Mouse (Mus musculus) natural killer cell, adult 2 months (primary cell): ENCODE data around the gene S1pr3.

Experiments used
- DNase-seq, 2 experiments: peaks; one replicate each; pipeline ENCODE4 v3.0.0; 2022; ENCODE audit warnings: low spot score in 2 of 2

Gene S1pr3

DNA sequence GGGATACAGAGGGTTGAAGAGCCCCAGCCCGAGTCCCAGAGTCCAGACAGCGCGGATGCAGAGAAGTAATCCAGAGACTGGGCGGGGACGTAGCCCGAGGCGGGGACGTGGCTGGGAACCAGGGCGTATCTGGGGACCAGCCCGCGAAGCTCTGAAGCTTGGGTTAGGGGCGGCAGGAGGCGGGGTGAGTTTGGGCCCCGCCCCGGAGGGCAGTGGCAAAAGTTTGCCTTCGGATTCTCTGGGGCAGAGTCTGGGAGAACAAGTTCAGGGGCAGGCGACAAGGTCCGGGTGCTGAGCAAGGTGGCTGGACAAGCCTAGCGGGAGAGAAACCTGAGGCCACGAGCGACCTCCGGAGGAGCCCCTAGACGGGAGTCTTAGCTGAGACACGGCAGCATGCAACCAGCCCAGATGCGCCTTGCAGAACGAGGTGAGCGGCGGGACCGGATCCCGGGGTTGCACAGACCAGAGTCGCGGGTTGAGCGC, at the start of gene S1pr3:
Gene S1pr3 (plus strand): TSS at position 121 of the 483 bp plus-strand sequence.
- no peak for DNase-seq

DNA sequence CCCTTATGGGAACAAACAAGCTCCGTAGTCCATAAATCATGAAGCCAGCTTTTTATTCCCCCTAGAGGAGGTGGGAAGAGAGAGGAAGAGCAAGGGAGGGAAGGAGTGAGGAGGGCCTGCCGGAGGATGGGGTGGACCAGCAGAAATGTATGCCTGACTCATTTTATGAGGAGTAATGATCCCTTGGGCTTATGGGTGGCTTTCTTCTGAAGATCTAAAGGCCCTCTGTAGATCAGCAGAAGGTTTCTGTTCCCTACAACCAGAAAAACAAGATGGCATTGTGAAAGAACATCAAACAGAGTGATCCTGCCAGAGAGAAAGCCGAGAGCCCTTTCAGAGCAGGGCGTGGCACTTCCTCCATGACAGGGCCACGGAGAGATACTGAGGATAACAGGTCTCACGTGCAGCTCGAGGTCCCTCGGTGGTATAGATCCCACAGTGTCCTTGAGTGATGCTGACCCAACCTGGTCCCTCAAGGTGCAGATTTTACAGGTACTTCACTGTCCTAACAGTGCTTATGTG, 47.9 kb upstream of the S1pr3 start:
- DNase-seq, result no peak

DNA sequence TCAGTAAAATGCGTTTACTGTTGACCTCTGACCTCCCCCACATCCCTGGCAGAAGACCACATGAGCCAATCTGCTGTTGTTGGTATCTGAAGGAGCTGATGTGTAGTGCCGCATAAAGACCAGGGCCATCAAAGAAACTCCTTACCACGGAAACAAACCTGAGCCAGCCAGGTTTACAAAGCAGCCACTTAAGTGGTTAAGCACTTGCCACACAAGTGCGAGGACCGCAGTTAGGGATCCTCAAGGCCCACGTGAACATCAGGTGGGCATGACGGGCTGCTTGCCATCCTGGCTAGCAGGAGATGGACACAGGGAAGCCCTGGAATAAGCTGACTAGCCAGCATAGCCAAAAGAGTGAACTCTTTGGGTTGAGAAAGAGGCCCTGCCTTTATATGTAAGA, 45.0 kb upstream of the S1pr3 start:
- no peak for DNase-seq

DNA sequence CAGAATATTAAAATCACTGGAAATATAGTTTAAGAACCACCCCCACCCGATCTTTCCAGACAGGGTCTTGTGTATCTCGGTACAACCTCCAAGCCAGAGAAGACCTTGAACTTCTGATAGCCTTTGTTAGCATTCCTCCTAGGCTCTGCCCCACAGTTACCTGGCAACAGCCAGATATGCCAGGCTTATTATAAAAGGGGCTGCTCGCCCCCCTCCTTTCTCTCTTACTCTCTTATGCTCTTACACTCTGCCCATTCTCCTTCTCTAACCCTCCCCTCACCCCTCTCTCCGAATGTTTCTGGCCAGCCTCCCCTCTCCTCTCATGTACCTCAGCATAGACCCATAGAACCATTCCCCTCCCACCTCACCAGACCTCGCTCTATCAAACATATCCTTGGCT, 44.5 kb upstream of the S1pr3 start:
- no peak for DNase-seq

- DNase-seq, result no peak
Observed at GRCm38 (mm10) chr13:51365191-51365590, 43.2 kb upstream of the S1pr3 start.

DNA sequence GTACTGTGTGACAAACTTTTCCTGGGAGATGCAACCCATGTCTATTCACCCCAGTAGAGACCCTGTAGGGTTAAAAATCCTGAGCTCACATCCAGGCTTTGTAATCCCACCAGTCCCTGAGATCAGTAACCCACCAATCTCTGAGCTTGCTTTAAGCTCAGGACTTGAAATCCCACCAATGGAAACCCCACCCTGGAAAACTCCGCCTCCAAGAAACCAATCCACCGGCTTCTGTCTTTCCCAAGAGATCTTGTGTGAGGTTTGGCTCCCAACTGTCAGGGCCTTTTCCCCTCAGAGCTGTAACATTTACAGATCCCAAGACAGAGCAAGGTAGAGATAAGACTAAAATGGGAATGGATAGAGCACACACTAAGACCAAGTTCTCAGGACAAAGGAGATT, 40.1 kb upstream of the S1pr3 start:
- no peak for DNase-seq

GRCm38 (mm10) chr13:51369354-51369753, 39.1 kb upstream of the S1pr3 start:
- DNase-seq, result no peak

- no peak for DNase-seq
Observed at GRCm38 (mm10) chr13:51373086-51373485, 35.4 kb upstream of the S1pr3 start.

GRCm38 (mm10) chr13:51374026-51374807, 34.2 kb upstream of the S1pr3 start:
- no peak for DNase-seq

DNA sequence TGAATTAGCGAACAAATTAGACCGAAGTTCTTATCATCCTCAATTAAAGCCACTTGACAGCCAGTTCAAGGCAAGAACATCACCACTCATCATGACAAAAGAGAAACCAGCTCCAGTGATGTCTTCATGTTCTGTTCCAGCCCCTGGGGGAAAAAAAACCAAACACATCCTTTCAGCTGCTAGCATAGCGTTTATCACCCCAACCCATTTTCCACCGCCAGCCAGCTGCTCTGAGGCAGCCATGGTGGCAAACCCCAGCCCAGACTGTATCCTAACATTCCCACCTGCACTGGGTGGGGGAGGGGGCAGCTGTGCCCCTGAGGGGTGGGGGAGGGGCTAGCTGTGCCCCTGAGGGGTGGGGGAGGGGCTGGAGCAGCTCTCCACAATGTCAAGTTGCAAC, 30.3 kb upstream of the S1pr3 start:
- DNase-seq, result no peak

DNA sequence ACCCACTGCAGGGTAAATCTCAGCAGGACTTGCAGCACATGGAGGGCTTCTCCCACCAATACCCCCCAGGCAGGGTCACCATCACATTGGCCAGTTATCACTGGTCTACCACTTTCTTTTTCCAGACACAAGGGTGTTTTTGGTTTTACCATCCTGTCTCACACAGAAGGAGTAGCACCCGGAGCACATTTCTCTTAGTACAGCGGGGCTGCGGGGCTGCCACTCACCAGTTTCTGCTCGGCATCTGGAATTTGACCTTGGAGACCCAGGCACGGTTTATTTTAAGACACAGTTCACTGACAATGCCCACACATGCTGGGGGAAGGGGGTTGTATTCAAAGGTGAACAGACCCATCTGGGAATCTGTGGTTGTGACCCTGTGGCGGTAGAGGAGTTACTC, 28.8 kb upstream of the S1pr3 start:
- DNase-seq, result no peak

DNA sequence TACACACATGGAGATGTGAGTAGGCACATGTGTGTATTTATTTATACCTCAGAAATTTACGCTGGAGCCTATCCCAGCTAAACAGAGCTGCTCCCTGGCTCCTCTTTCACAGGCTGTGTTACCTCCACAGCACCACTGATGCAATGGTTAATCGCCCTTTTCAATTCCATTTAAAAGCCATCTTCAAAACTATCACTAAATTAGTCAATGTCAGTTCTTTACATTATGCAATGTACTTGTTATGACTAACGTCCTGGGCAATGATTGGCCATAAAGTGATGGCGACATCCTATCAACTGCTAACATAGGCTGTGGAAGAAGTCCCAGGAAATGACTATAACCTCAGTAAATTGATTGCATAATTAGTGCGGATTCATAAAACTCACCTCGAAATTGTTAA, 26.9 kb upstream of the S1pr3 start:
- DNase-seq, result no peak

DNA sequence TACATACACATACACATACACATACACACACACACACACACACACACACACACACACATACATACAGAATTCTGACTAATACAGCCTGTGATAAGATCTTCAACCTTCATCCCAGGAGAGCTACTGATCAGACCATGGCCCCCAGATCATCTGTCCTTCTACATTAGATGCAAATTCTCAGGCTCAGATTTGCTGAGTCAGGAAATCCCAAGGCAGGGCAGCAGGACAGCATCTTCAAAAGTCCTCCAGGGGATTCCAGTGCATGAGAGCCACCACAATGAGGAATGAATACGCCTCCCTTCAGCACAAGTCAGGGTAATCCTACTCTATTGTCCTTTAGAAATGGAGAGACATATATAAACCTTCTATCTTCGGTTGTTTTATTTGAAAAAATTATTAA, 23.5 kb upstream of the S1pr3 start:
- DNase-seq, result no peak

DNA sequence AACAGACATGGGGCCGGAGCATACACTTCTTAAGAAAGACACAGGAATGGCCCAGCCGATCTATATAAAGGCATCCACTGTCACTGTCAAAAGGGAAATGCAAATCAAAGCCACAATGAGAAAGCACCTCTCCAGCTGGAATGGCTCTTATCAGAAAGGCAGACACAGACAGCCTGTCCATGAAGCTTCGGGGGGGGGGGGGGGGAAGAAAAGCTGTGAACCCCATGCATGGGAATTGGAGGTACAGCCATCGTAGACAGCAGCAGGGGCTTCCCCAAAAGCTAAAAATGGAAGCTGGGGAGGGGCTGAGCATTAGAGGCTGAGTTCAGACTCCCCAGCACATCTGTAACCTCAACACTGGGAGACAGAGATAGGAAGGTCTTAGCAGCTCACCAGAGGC, 20.5 kb upstream of the S1pr3 start:
- DNase-seq, result no peak

DNA sequence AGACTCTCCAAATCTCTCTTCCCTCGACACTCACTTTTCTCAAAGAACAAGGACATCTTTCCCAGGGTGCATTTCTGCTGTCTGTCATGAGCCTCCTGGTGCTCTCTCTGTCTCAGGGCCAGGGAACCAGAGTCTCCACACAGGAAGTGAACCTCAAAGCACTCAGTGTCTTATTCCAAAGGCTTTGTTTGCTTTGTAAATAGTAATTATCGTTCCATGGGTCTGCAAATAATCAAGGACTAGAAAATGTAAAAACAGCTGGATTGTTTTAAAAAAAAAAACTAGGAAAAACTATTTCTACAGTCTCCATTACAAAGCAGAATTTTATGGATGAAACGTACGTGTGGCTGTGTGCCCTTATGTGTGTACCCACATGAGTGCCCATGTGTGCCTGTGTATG, 18.0 kb upstream of the S1pr3 start:
- no peak for DNase-seq

- DNase-seq, result no peak
Observed at GRCm38 (mm10) chr13:51391359-51391916, 17.0 kb upstream of the S1pr3 start.

DNA sequence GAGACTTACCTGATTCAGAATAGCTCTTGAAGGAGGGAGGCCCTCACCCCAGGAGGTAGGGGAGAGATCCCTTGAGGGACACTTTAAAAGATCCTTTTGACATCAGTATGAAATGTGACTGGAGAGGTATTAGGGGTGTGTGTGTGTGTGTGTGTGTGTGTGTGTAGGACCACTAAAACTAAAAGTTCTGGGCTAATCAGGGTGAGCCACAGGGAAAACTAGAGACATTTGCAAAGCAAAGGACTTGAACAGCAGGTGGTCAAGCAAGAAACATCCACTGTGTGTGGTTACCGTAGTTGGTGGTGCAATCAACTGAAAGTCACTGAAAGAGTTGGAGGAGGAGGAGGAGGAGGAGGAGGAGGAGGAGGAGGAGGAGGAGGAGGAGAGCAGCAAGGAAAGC, 16.2 kb upstream of the S1pr3 start:
- no peak for DNase-seq

DNA sequence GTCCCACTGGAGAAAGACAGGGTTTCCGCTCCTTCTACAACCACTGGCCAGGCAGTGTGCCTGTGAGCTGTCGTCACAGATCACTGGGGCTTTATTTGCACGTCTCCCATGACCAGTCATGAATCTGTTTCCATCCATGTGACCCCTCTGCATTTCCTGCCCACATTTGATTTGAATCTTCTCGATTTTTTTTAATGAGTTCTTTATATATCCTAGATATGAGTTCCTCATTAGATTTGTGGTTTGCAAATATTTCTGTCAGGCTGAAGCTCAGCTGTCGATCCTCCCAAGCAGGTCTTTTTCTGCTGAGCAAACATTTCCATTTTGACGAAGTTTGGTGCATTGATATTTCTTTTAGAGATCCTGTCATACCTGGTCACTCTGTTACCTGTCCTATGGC, 10.6 kb upstream of the S1pr3 start:
- DNase-seq, result peak in 1 of 2 experiments; percentile 35

DNA sequence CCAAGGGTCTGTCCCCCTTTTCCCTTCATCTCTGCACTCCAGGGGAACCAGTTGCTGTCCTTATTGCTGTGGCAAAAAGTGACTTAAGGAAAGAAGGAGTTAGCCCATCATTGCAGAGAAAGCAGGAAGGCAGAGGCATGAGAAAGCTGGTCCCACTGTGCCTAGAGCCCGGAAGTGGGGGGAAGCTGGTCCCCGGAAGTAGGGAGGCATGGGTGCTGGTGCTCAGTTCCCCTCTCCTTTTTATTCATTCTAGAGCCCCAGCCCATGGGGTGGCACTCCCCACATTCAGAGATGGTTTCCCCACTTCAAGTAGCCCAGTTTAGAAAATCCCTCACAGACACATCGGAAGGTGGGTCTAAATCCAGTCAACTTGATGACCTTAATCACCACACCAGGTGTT, 8.9 kb upstream of the S1pr3 start:
- DNase-seq, result no peak

GRCm38 (mm10) chr13:51400186-51400719, 8.2 kb upstream of the S1pr3 start:
- DNase-seq, result peak in 1 of 2 experiments; percentile 41

GRCm38 (mm10) chr13:51400736-51401501, 7.5 kb upstream of the S1pr3 start:
- DNase-seq, result peak in 1 of 2 experiments; percentile 61

DNA sequence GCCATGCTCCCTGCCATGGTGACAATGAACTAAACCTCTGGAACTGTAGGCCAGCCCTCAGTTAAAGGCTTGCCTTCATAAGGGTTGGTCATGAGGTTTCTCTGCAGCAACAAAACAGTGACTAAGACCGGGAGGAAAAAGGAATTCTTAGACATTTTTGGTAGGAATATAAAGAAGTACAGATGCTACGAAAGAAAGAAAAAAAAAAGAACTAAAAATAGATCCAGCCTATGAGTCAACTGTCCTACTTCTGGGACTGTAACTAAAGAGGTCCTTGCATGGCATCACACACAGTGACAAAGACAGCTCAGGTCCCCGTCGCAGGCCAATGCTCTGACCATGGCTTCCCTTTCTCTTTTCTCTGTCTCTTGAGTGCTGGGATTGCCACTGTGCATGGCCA, 3.9 kb upstream of the S1pr3 start:
- DNase-seq, result no peak
